Mouse (Mus musculus): ENCODE results near the gene Rnf166.

Gene Rnf166

DNA sequence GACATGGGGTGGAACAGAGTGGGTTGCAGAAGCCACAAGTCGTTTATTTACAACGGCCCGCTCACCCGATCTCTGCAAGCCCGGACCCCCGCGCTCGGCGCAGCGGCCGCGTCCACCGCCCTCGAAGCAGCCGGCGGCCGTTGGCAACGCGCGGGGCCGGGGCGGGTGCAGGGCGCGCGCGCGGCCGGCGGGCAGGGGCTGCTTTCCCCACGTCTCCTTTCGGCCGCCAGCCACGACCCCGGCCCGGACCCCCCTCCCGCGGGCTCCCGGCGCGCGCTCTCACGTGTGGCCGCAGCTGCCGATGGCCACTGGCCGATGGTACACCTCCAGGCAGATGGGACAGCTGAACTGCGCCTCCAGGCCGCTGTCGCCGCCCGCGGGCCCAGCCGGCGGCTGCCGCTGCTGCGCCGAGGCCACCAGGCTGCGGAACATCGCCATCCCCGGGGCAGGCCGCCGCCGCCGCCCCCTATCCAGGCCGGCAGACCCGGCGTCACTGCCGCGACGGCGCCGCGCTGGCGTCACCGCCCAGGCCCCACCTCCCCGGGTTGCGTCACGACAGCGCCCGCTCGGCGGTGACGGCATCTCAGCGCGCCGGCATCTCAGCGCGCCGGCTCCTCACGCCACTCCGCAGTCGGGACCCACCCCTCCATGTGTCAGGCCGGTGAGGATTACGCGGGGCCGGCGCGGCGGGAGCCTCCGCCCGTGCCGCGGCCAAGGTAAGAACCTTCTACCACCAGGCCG is at the start of gene Rnf166, which contains the start of gene Ctu2:
TSS of gene Rnf166 (minus strand) at position 485 of the 741 bp plus-strand sequence.
TSS of gene Ctu2 (plus strand) at position 564 of the 741 bp plus-strand sequence.
- peak; percentile 94 for DNase-seq

DNA sequence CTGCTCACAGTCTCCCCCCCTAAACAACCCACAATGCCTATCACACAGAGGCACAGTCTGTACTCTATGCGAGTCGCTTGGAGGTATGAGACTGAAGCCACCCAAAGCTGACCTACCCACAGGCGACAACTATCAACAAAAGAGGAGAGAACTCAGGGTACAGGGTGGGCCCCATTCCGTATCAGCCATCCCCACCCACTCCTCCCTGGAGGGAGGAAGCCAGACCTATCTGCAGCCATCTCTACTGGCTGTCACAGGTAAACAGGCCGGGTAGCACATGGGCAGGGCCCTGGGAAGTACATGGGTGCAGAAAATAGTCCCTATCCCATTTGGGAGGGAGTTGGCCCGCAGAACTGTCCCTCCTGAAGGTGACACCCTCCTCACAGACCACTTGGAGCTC is 49.1 kb upstream of the Rnf166 start:
- no peak for DNase-seq

DNA sequence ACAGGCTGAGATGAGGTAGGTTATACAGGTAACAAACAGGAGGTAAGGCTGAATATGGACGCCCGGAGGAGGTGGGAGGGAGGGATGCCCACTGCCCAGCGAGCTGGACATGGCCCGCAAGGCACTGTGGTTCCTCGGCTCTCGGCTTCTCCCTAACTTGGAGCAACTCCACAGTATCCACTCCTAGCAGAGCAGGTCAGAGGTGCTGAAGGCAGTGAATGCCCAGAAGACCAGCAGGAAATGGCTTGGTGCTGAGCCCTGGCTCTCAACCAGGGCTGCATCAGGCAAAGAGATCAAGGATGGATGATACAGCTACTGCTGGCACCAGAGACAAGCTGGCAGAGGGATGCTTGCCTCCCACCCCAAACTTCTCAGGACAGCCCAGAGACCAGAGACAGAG is 48.6 kb upstream of the Rnf166 start:
- DNase-seq, result no peak

DNA sequence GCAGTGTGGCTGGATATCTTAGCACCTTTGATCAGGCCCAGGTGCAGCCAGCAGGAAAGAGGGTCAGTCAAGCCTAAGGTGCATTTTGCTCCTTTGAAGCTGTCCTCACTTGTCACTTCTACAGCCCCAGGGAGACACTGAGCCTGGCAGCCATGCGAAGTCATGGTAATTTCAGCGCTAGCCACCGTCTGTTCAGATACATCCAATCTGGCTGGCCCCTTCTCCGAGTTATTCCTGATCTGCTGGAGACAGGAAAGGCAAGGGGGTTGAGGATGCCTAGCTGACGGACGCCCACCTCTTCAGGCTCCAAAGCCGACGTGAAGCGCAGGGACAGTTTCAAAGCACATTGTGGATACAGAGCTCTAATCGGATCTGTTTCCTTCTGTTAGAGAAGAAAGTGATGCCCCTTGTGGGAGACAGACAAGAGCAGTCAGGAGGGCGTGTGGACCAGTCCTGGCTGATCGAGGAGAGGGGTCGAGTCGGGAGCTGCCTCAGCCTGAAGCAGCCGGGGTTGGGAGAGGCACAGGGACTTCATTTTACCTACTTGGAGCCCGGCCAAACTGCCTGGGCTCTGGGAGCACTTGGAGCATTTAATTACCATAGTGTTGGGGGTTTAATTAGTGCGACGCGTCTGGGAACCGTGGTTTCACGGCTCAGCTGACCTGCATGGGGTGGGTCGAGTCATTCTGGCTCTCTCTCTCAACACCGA is 47.9 kb upstream of the Rnf166 start:
- DNase-seq, result peak; percentile 13

DNA sequence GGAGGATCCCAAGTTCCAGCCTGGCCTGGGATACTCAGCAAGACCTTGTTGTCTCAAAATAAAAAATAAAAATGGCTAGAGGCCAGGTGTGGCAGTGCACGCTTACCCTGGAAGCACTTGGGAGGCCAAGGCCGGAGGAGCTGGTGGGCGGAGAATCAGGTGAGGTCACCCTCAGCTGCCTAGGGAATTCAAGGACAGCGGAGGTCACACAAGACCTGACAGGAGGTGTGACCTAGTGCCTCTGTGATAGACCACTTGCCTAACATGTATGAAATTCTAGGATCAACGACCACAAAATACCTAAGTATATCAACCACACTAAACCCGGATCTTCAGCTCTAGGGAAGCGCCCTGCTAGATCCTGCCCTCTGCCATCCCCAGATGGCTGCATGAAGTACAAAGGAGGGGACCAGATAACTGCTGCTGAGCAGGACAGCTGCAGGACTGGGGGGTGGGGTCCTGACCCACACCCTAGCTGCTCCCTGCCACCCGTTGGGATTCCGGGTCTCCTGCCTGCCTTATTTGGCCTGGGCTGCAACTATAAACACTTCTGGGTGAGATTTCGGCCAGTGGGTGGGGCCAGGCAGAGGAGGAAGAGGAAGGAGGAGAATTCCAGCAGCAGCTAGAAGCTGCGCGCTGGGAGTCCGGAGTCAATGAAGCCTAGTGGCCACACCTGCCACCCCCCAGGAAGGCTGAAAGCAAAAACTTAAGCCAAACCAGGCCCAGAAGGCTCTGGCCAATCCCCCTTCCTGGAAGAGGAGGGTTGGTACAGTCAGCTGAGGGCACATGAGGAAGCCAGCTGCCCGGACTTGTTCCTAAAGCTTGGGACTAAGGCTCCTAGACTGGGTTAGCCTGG is 47.2 kb upstream of the Rnf166 start:
- no peak for DNase-seq

DNA sequence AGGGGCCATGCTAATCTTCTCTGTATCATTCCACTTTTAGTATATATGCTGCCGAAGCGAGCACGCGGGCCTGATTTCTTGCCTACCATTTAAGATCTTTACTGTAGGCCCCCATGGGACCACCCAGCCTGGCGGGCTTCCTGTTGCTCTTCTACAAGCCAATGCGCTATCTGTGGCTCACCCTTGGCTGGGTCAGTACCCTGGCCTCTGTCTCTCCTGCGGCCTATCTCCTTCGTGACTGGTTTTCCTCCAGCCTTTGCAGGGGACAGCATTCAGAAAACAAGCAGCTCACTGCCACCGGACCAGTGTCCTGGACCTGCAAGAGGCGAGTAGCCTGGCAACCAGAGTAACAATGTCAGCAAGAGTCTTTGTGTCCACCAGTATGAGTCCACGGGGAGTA is 44.7 kb upstream of the Rnf166 start:
- no peak for DNase-seq

DNA sequence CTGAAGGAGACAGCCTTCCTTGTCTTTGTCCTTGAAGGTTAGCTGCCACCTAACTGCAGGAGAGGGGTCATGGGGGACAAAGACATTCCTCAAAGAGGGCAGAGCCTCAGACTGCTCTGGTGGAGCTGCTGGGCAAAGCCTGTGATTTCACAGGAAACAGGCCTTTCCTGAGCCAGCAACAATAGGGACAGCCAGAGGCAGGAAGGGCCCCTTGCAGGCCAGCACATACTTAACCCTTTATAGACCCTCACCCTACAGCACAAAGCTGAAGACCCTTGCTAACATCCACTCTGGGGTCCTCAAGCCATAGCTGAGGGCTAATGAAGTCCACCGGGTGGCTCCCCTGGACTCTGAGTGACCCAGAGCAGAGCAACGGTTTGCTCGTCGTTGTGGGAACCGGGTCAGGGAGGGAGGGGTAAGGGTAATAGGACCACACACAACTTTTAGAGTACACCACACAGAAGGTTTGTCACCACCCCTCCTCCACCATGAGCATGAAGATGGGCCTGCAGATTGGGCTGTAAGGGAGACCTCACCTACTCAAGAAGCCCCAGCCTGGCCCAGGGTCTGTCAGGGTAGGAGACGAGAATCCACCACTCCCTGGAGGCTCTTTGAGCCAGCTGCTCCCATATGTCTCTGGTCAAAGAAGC is 41.8 kb upstream of the Rnf166 start:
- no peak for DNase-seq

DNA sequence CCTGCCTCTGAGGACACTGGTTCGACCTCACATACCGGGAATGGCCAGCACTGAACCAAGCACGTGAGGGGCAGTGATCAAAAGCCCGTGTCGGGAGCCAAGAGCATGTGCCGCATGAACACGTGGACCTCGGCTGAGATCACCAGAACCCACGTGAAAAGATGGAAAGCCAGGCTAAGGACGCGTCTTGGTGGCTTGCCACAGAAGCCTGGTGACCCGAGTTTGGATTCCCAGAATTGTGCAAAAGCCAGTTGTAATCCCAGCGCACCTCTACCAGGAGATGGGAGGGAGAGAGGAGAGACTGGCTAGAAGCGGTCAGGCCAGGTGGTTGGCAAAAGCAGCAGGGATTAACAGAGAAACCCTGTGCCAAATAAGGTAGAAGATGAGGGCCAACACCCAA is 39.8 kb upstream of the Rnf166 start:
- no peak for DNase-seq

DNA sequence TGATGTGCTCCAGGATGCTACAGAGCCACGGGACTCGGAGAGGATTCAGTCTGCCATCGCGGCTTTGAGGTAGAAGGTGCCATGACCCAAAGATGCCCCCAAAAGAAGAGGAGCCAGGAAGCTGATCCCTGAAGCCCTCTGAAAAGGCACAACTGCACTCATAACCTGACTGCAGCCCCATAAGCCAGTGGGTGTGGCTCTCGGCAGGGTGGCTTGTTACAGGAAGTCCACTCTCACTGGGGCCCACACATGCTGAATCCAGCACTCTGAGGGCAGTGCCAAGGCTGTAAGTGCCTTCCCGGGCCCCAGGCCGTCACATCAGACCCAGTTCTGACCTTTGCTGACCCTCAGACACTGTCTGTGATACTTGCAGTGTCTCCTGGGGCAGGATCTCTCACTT is 36.5 kb upstream of the Rnf166 start:
- DNase-seq, result no peak

DNA sequence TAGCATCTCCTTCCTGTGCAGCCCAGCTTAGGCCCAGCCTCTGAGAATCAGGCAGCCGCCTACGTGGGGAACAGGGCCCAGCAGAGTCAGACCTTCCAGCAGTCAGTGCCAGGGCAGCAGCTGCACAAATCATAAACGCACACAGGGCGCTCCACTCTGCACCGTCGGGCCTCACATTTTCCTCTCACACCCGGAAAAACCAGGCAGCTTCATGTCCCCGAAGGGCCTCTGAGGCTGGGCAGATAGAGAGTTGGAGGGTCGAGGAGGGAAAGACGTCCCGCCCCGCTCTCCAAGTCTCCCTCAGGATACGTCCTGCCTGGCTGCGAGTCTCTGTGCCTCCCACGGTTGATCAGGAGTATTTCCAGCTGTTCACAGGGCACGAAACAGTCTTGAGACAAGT is 35.7 kb upstream of the Rnf166 start:
- no peak for DNase-seq

DNA sequence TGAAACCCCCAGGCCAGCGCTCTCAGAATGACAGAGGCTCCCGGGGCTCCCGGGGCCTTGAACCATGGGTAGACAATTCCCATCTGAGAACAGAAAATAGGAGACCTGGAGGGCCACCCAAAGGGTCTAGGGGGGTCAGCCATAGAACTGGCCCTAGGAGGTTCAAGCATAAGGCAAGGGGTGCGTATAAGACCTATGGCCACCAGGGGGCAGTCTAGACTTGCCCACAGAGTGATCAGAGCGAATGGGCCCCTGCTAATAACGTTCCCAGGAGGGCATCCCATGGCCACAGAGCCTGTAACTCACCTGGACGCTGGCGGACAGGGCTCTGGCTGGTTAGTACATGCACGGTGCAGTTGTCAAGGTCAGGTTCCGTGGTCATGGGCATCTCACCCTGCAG is 25.0 kb upstream of the Rnf166 start:
- DNase-seq, result peak; percentile 57

DNA sequence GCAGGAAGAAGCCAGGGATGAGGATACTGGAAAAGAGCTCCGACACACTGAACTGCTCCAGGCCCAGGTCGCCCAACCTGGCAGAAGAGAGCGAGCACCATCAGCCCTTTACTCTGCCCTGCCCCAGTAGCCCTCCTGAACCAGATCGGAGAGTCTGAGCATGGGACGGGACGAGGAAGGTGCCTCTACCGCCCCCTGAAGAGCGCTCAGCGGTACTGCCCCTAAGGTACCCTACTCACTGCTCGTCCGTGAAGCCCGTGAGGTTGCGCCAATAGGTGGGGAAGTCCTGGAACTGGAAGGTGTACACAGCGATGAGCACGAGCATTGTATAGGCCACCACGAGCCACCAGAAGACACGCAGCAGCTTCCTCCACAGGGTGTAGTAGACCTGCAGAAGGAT is 22.0 kb upstream of the Rnf166 start:
- no peak for DNase-seq

DNA sequence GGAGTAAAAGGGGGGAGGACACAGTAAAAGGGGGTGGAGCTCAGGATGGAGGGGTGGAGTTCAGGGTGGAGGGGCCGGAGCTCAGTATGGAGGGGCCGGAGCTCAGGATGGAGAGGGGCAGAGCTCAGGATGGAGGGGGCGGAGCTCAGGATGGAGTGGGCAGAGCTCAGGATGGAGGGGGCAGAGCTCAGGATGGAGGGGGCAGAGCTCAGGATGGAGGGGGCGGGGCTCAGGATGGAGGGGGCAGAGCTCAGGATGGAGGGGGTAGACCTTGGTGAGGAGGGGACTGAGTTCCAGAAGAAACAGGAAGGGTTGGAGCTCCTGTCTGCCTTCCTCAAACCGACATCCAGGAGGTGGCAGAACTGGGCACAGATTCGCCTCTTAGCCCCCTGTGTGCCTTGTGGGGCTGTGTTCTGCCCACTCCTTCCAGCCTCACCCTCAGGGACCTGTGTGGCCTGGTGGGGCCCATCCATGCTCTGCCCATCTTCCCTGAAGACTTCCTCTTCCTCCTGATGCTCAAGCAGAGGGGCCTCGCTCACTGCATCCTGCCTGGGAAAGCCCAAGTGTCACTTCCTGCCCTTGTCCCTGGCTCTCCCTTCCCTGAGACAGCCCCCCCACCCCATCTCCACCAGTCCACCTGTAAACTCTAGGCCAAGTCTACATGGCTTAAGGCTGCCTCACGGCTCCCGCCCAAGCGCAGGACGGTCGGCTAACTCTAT is 21.3 kb upstream of the Rnf166 start:
- DNase-seq, result no peak

DNA sequence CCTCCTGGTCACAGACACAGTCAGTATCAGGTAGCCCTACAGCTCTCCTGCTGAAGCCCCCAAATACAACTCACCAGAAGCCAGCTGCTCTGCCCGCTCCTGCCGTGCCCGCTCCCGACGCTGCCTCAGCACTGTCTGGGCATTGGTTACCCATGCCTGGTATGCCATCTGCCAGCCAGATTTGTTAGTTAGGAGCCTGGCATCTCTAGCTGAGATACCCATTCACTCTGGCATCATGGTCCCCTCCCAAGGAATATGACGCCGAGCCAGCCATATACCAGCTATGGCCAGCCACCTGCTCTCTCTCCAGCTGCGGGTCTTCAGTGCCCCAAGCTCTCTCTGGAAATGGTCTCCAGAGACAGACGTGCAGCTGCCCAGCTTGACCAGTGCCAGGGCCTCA is 12.5 kb upstream of the Rnf166 start:
- no peak for DNase-seq

DNA sequence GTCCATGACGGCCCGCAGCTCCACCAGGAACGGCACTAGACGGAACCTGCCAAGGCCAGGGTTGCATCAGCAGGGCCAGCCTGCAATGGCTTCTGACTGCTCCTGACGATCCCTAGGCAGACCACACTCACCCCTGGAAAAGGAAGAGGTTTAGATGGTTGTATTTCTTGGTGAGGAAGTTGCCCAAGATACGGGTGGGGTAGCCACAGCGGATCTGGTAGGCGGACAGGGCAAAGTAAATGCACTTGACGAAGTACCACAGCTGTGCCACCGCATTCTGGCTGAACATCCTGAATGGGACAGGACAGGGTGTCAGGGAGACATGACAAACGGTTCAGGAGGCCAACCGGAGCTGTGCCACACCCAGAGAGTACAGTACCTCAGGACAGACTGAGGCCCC is 9.0 kb upstream of the Rnf166 start:
- no peak for DNase-seq

DNA sequence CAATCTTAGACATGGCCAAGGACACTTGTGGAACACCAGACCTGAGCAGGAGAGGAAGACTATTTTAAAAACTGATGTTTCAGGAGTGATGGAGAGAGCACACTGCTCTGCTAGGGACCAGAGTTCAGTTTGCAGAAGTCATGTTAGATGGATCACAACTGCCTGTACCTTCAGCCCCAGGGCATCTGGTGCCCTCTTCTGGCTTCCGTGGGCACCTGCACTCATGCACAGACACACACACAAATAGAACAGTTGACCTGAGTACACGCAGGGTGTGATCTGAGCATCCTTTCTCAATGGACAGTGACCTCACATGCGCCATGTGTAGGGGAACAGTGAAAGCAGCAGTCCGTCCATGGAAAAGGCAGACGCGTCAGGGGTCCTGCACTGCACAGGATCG is 8.0 kb upstream of the Rnf166 start:
- DNase-seq, result no peak

DNA sequence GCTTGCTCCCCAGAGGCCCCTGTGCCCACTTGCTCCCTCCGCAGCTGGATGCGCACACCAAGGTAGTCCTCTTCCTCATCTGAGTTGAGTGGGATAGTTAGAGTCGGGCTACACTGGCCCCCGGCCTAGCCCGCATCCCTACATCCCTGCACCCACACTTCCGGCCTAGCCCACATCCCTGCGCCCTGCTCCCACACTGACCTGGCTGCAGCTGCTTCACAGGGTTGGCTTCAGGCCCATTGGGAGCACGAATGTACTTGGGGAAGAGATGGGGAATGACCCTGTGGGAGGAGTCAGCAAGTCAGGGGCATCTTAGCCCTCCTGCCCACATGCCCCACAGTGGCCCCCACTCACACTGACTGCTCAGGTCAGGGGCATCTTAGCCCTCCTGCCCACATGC is 6.6 kb upstream of the Rnf166 start:
- no peak for DNase-seq

DNA sequence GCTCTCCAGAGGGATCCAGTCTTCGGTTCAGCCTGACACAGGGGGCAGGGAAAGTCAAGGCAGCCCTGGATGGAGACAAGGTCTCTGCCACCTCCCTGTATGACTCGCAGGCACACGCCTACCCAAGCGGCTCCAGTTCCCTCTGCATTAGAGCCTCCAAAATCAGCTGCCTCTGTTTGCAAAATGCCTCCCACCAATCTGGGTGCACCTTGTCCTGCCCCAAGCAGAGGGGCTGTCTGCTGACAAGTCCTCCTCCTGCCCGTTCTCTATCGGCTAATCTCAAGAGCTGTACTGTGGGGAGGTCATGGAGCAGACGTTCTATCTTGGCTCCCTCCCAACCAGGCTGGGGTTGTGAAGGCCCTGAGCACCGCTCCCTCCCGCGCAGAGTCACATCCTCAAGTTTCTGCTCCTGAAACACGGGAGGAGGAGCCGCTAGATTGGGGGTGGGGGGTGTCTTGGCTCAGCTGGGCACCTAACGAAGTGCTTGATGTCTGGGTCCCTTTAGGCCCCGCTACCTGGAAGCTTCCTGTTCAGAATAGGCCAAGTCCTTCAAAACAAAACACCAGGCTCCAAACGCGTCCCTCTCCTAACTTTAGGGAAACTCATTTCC is 808 bp downstream of the Rnf166 start:
- DNase-seq, result peak; percentile 25

DNA sequence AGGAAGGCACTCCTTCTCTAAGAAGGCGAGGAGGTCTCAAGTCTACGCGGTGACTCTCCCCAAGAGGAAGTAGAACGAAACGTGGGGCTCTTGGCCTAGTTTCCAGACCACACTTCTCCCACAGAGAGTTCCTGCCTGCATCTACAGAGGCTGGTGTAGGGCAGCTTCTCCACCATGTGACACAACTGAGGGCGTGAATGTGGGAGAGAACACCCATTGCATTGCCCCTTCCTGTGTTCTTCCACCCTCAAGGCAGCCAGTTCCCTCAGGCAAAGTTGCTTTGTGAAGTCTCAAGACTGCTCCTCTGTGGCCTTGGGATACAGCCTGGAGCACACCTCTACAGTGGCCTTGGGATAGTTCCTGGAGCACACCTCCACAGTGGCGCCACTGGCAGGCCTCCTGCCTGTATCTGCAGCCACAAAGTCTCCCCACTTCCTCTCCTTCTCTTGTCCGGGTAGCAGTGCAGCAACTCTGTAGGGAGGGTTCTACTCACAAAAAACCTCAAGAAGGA is 1.9 kb downstream of the Rnf166 start:
- DNase-seq, result no peak

DNA sequence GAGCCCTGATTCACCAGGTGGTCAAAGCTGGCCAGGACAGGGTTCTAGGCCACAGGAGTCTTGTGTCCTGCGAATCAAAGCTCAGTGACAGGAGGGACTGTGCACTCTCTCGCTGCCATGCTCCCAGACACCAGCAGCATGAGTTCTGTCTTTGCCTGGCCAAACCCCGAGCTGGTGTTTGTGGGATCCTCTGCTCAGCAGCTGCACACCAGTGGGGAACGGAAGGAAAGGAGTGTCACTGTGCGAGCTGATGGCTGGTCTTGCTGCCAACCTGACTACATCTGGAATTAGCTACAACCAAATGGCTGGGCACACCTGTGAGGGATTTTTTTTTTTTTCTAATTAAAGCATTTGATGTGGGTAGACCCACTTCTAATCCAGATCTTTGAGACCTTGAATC is 5.2 kb downstream of the Rnf166 start:
- DNase-seq, result no peak

DNA sequence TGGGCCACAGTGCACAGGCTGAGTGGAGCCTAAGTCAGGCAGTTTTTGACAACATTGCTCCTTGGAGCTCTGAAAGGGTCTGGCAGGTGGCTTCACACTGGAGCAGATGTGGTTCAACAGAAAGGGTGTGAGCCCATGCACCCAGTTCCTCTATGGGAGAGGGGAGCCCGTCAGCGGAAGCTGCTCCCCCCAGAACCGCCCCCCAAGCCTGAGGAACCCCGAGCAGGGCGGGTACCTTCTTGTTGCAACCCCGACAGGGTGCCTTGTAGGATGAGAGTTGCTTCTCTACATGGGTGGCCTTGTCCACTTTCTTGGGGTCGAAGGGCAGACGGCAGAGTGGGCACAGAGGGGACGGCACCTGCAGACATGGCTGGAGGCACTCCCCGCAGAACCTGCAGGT is 5.9 kb downstream of the Rnf166 start:
- no peak for DNase-seq

DNA sequence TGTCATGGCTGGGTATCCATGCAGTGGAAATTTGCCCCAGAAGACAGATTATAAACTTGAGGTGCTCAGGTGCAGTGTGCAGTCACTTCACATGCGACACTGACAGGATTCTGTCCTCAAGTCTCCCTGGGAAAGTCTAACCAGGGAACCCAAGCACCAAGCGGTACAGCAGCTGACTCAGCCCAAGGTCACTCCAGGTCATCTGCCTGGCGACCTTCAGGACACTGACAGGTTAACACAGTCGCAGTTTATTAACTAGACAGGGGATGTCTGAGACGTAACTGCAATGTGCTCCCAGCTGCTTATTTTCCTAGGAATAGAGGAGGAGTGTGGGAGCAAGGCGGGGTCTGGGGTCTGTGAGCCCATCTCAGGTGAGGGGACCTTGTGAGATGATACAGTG is 6.5 kb downstream of the Rnf166 start:
- DNase-seq, result no peak

Data from right cerebral cortex, postnatal 25 days (tissue).